In the genomic region with DNA sequence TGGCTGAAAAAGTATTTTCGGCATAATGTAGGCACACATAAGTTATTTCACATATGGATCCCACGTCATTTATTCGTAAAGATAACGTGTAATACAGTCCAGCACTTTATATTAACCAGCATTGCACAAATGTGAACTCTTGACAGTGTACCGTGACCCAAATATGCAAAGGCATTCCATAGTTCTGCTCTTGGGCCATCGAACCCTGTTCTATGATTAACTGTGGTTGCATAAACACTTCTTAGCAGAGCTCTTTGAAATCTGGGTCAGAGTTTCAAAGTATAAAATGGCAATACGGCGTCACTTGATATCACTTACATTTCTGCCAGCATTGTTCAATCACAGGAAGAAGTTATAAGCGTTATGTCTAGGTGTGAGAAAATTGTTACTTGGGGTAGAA, we compare ENCODE assay signal across 8 mouse cellular contexts. TPM values are rescaled to one million over a fixed set of nuclear protein-coding genes. Genes with fewer than 3 reads are reported as not detected.
DNase-seq lines count a peak whose midpoint lies in the region; ATAC-seq and TF ChIP-seq lines count a peak whose summit lies in the region.

No protein-coding gene starts in this region.

- no peak for TF ChIP-seq POLR2A in kidney, adult 2 months (IDR thresholded peaks at IDR 0.05; ENCODE audit: low read depth, low read length)

- H3K27me3 ChIP-seq in kidney, adult 2 months (replicated peaks; ENCODE audit: control insufficient read depth, insufficient read depth, low read length): no peaks in the 10 kb centered on the region
- no peaks in the 10 kb centered on the region for H3K27me3 ChIP-seq in embryonic facial prominence, embryonic 11.5 days (ENCODE audit: control insufficient read depth, insufficient read depth, low read length)
- H3K27me3 ChIP-seq in kidney, embryonic 14.5 days (ENCODE audit: control insufficient read depth, insufficient read depth, low read length): no peaks in the 10 kb centered on the region
- no peaks in the 10 kb centered on the region for H3K27me3 ChIP-seq in midbrain, embryonic 15.5 days (replicated peaks)

- no peaks in the 10 kb centered on the region for H3K36me3 ChIP-seq in kidney, adult 2 months (ENCODE audit: control insufficient read depth, insufficient read depth, low read length)
- H3K36me3 ChIP-seq in embryonic facial prominence, embryonic 11.5 days (replicated peaks; ENCODE audit: control insufficient read depth, insufficient read depth, low read depth, low read length): no peaks in the 10 kb centered on the region
- H3K36me3 ChIP-seq in kidney, embryonic 14.5 days (ENCODE audit: control insufficient read depth, insufficient read depth, low read length): no peaks in the 10 kb centered on the region
- H3K36me3 ChIP-seq in midbrain, embryonic 15.5 days (replicated peaks): no peaks in the 10 kb centered on the region

- peak; percentile 85 for DNase-seq in kidney, adult 2 months
- DNase-seq in kidney, postnatal 10 days: no peak
- DNase-seq in embryonic facial prominence, embryonic 11.5 days (ENCODE audit: low spot score): no peak
- no peak for DNase-seq in adrenal gland, postnatal 4 days (ENCODE audit: low spot score in 2 of 2)
- no peak for DNase-seq in right cerebral cortex, postnatal 10 days (ENCODE audit: low spot score in 2 of 2)
- no peak for DNase-seq in cerebellum, adult 11-12 months

- peak overlapping the region; percentile 83; the same call in 1 of the 2 replicates for H3K4me3 ChIP-seq in kidney, adult 2 months (ENCODE audit: insufficient read depth, low read depth, low read length)
- H3K4me3 ChIP-seq in embryonic facial prominence, embryonic 11.5 days (ENCODE audit: low read depth, low read length): peak overlapping the region; percentile 100
- H3K4me3 ChIP-seq in kidney, embryonic 14.5 days (ENCODE audit: low read length): peak overlapping the region; percentile 99
- peak overlapping the region; percentile 76 for H3K4me3 ChIP-seq in midbrain, embryonic 15.5 days

- peak overlapping the region; percentile 94 for H3K27ac ChIP-seq in kidney, adult 2 months (ENCODE audit: insufficient read depth, low read depth, low read length)
- H3K27ac ChIP-seq in embryonic facial prominence, embryonic 11.5 days (replicated peaks; ENCODE audit: low read depth, low read length): no peak overlapping the region
- H3K27ac ChIP-seq in kidney, embryonic 14.5 days (ENCODE audit: low read depth, low read length): no peak overlapping the region
- peak overlapping the region; percentile 92 for H3K27ac ChIP-seq in midbrain, embryonic 15.5 days

- H3K9me3 ChIP-seq in embryonic facial prominence, embryonic 11.5 days (replicated peaks; ENCODE audit: control insufficient read depth, low read length): no peaks in the 10 kb centered on the region
- no peaks in the 10 kb centered on the region for H3K9me3 ChIP-seq in kidney, embryonic 14.5 days (ENCODE audit: control insufficient read depth, low read length)
- no peaks in the 10 kb centered on the region for H3K9me3 ChIP-seq in midbrain, embryonic 15.5 days

- peak overlapping the region; percentile 79 for H3K4me2 ChIP-seq in embryonic facial prominence, embryonic 11.5 days (ENCODE audit: low read depth, low read length)
- peak overlapping the region; percentile 86 for H3K4me2 ChIP-seq in kidney, embryonic 14.5 days (replicated peaks; ENCODE audit: low read depth, low read length)
- peak overlapping the region; percentile 66 for H3K4me2 ChIP-seq in midbrain, embryonic 15.5 days

- H3K4me1 ChIP-seq in kidney, adult 2 months (ENCODE audit: control insufficient read depth, insufficient read depth, low read length): peaks cover 14% of the 10 kb centered on the region
- H3K4me1 ChIP-seq in embryonic facial prominence, embryonic 11.5 days (ENCODE audit: control insufficient read depth, insufficient read depth, low read length): no peaks in the 10 kb centered on the region
- H3K4me1 ChIP-seq in kidney, embryonic 14.5 days (ENCODE audit: control insufficient read depth, insufficient read depth, low read length): peaks cover 26% of the 10 kb centered on the region
- H3K4me1 ChIP-seq in midbrain, embryonic 15.5 days: peaks cover 34% of the 10 kb centered on the region

- H3K9ac ChIP-seq in embryonic facial prominence, embryonic 11.5 days (replicated peaks; ENCODE audit: low read length): peak overlapping the region; percentile 96
- H3K9ac ChIP-seq in kidney, embryonic 14.5 days (ENCODE audit: low read depth, low read length): peak overlapping the region; percentile 97; the same call in 1 of the 2 replicates
- H3K9ac ChIP-seq in midbrain, embryonic 15.5 days: peak overlapping the region; percentile 78; the same call in 1 of the 2 replicates

- 44% methylated on average over 9 of the region's 9 CpGs for WGBS in kidney, adult 2 months
- WGBS in embryonic facial prominence, embryonic 11.5 days: 89% methylated on average over 9 of the region's 9 CpGs
- 84% methylated on average over 9 of the region's 9 CpGs for WGBS in kidney, embryonic 14.5 days
- WGBS in midbrain, embryonic 15.5 days: 92% methylated on average over 9 of the region's 9 CpGs

- no peak for TF ChIP-seq CTCF in kidney, adult 2 months (conservative IDR thresholded peaks at IDR 0.05; ENCODE audit: insufficient read depth, insufficient read length, low read depth, low read length)

- ATAC-seq in embryonic facial prominence, embryonic 11.5 days (replicated peaks; ENCODE audit: insufficient number of reproducible peaks, low FRiP score, low TSS enrichment, low read depth): no peak
- ATAC-seq in kidney, embryonic 14.5 days (ENCODE audit: low FRiP score, low TSS enrichment): no peak
- ATAC-seq in midbrain, embryonic 15.5 days (replicated peaks): 0 out of 2 replicates have a peak, but pooled peaks have one; percentile 7

RNA-seq across cellular contexts. Expression of gene Ubqln1, which starts 0.9 kb away (rescaled TPM):
- polyA plus RNA-seq in kidney, adult 2 months (2012; rRNA removed): 111 and 134 TPM in 2 replicates
- polyA plus RNA-seq in embryonic facial prominence, embryonic 11.5 days (2014; fragmentation: Nextera tagmentation; extraction: Ambion mirVana): 142 and 144 TPM in 2 replicates
- 60.8 and 98.7 TPM in 2 replicates for polyA plus RNA-seq in kidney, embryonic 14.5 days (2014; fragmentation: Nextera tagmentation; extraction: Ambion mirVana)
- polyA plus RNA-seq in midbrain, embryonic 15.5 days (2015; fragmentation: Nextera tagmentation; extraction: Ambion mirVana): 139 and 146 TPM in 2 replicates
- total RNA-seq in adrenal gland, postnatal 4 days (2021): 10 to 100 TPM; 91.1 to 93.4 TPM

RNA-seq across cellular contexts. Expression of gene Idnk, which starts 58.9 kb away (rescaled TPM):
- 21.0 and 27.4 TPM in 2 replicates for polyA plus RNA-seq in kidney, adult 2 months (2012; rRNA removed)
- polyA plus RNA-seq in embryonic facial prominence, embryonic 11.5 days (2014; fragmentation: Nextera tagmentation; extraction: Ambion mirVana): 41.8 and 44.2 TPM in 2 replicates
- 33.4 and 41.8 TPM in 2 replicates for polyA plus RNA-seq in kidney, embryonic 14.5 days (2014; fragmentation: Nextera tagmentation; extraction: Ambion mirVana)
- 60.4 and 60.8 TPM in 2 replicates for polyA plus RNA-seq in midbrain, embryonic 15.5 days (2015; fragmentation: Nextera tagmentation; extraction: Ambion mirVana)
- 10 to 100 TPM; 51.0 to 58.0 TPM for total RNA-seq in adrenal gland, postnatal 4 days (2021)

RNA-seq across cellular contexts. Expression of gene Gkap1, which starts 59.1 kb away (rescaled TPM):
- 11.0 and 11.9 TPM in 2 replicates for polyA plus RNA-seq in kidney, adult 2 months (2012; rRNA removed)
- 22.0 and 31.2 TPM in 2 replicates for polyA plus RNA-seq in embryonic facial prominence, embryonic 11.5 days (2014; fragmentation: Nextera tagmentation; extraction: Ambion mirVana)
- polyA plus RNA-seq in kidney, embryonic 14.5 days (2014; fragmentation: Nextera tagmentation; extraction: Ambion mirVana): 26.9 and 33.7 TPM in 2 replicates
- 30.7 and 32.6 TPM in 2 replicates for polyA plus RNA-seq in midbrain, embryonic 15.5 days (2015; fragmentation: Nextera tagmentation; extraction: Ambion mirVana)
- total RNA-seq in adrenal gland, postnatal 4 days (2021): 10 to 100 TPM; 47.2 to 49.7 TPM

Comparison
In these comparisons a context has a peak if more than half of its experiments do, and no peak if none do; other contexts are left out.
1. H3K27ac ChIP-seq: peak in kidney, adult 2 months (single experiment) and midbrain, embryonic 15.5 days (single experiment); none in embryonic facial prominence, embryonic 11.5 days (single experiment) and kidney, embryonic 14.5 days (single experiment).
2. Peak in every context shown above with its lines, with median percentiles within 50 percentile points of each other: H3K4me3 ChIP-seq, H3K4me2 ChIP-seq and H3K9ac ChIP-seq.